Mouse (Mus musculus): ENCODE measurements around the gene Vmn1r176. TPM values are rescaled to one million over a fixed set of nuclear protein-coding genes. Genes with fewer than 3 reads are reported as not detected.
"Not testable (repeated sequence)": the region's sequence is repeated elsewhere in the genome, so short reads cannot be mapped to it uniquely, and the experiment has no call there.

The Vmn1r176 gene
- not detected in 2 replicates for polyA plus RNA-seq (2012; rRNA removed)

GRCm38 (mm10) chr7:23837272-23837671, at the start of gene Vmn1r176:
Gene Vmn1r176, minus strand, starts transcription at chr7:23837372.
- DNase-seq (ENCODE audit: low read depth, low spot score), result not testable (repeated sequence)
- WGBS, result no CpG with 5 or more reads among the region's 1 CpGs

DNA sequence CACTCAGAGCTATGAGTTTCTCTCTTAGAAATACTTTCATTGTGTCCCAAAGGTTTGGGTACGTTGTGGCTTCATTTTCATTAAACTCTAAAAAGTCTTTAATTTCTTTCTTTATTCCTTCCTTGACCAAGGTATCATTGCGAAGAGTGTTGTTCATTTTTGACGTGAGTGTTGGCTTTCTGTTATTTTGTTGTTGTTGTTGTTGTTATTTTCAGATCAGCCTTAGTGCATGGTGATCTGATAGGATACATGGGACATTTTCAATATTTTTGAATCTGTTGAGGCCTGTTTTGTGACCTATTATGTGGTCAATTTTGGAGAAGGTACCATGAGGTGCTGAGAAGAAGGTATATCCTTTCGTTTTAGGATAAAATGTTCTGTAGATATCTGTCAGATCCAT, 39.7 kb upstream of the Vmn1r176 start:
- WGBS, result 66% methylated on average over 4 of the region's 4 CpGs
- not testable (repeated sequence) for DNase-seq (ENCODE audit: low read depth, low spot score)

DNA sequence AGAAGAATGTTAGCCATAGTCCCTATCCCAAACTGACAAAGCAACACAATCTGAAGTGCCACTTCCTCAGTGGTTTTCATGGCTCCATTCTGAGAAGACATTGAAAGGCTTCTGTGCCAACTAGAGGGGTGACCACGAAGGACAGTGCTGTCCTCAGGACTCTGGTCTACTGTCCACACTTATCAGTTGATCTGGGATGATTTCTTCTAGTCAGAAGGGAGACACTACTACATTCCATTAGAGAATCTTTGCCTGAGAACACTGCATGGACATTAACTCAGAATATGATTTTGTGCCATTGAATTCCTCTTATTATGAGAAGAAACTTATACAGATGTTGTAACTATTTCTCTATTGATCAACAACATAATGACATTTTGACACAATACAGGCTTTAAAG, 29.2 kb upstream of the Vmn1r176 start, which contains the start of gene Vmn1r177:
Gene Vmn1r177 (minus strand): TSS at position 101 of the 400 bp plus-strand sequence.
- 0% methylated on average over 1 of the region's 1 CpGs for WGBS
- not testable (repeated sequence) for DNase-seq (ENCODE audit: low read depth, low spot score)

DNA sequence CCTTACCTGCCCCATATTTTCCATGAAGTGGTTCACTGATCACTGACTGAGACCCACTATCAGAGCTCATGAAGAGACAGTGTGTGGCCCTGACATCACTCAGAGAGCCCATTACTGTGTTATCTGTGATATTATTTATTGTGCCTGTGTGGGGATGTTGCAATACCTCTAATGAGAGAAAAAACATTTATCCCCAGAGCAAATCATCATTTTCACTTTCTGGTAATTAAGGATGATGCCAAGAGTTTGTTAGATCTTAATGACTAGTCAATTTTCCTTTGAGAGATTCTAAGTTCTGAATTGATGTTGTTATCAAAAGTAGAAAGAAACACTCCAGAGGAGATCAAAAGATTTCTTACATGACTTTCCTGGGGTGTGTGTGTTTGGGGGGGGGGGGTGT, 26.6 kb downstream of the Vmn1r176 start, which contains the start of gene Vmn1r175:
Gene Vmn1r175 (minus strand): TSS at position 101 of the 400 bp plus-strand sequence.
- DNase-seq (ENCODE audit: low read depth, low spot score), result not testable (repeated sequence)

- whole genome bisulfite sequencing, result 78% methylated on average over 6 of the region's 6 CpGs
These were observed 52.6 kb downstream of the Vmn1r176 start for GRCm38 (mm10) chr7:23784526-23784925.

More at GRCm38 (mm10) chr7:23784526-23784925, 52.6 kb downstream of the Vmn1r176 start:
- no peak for DNase-seq (ENCODE audit: low read depth, low spot score)

Other genes starting within 250 kb of the Vmn1r176 start
- gene Vmn1r170, start 231.2 kb downstream of the Vmn1r176 start, polyA plus RNA-seq (2012; rRNA removed), result not detected in 2 replicates
- not detected in 2 replicates for gene Vmn1r171, start 206.7 kb downstream of the Vmn1r176 start, polyA plus RNA-seq (2012; rRNA removed)
- not detected in 2 replicates for gene Vmn1r172, start 179.1 kb downstream of the Vmn1r176 start, polyA plus RNA-seq (2012; rRNA removed)
- gene Vmn1r173, start 136.7 kb downstream of the Vmn1r176 start, polyA plus RNA-seq (2012; rRNA removed), result not detected in 2 replicates
- gene Vmn1r174, start 85.1 kb downstream of the Vmn1r176 start, polyA plus RNA-seq (2012; rRNA removed), result not detected in 2 replicates
- not detected in 2 replicates for gene Vmn1r175, start 26.7 kb downstream of the Vmn1r176 start, polyA plus RNA-seq (2012; rRNA removed)
- not detected in 2 replicates for gene Vmn1r177, start 29.1 kb upstream of the Vmn1r176 start, polyA plus RNA-seq (2012; rRNA removed)
- not detected in 2 replicates for gene Vmn1r178, start 54.6 kb upstream of the Vmn1r176 start, polyA plus RNA-seq (2012; rRNA removed)
- not detected in 2 replicates for gene Vmn1r179, start 89.6 kb upstream of the Vmn1r176 start, polyA plus RNA-seq (2012; rRNA removed)
- not detected in 2 replicates for gene Vmn1r180, start 113.3 kb upstream of the Vmn1r176 start, polyA plus RNA-seq (2012; rRNA removed)
- gene Vmn1r181, start 137.2 kb upstream of the Vmn1r176 start, polyA plus RNA-seq (2012; rRNA removed), result not detected in 2 replicates
- not detected in 2 replicates for gene V1rd19, start 164.3 kb upstream of the Vmn1r176 start, polyA plus RNA-seq (2012; rRNA removed)
- not detected in 2 replicates for gene Vmn1r183, start 215.9 kb upstream of the Vmn1r176 start, polyA plus RNA-seq (2012; rRNA removed)
- gene Zfp180, start 244.6 kb upstream of the Vmn1r176 start, polyA plus RNA-seq (2012; rRNA removed), result 8.6 and 11.6 TPM in 2 replicates